Mouse (Mus musculus) erythroblast, adult 5-6 weeks (primary cell): Measurements from ENCODE around the gene Tgfbr1. TPM values are rescaled to one million over a fixed set of nuclear protein-coding genes. Genes with fewer than 3 reads are reported as not detected.
A peak's percentile ranks its signal among the peaks of the same experiment; 100 is the strongest.
"Not testable (repeated sequence)": the region's sequence is repeated elsewhere in the genome, so short reads cannot be mapped to it uniquely, and the experiment has no call there.

Experiments used
- ATAC-seq: replicated peaks from 2 replicates; pipeline ENCODE4 v1.8.0; 2016; ENCODE audit warnings: moderate number of reproducible peaks, mild to moderate bottlenecking, moderate TSS enrichment, inconsistent platforms; ENCODE audit not compliant: poor library complexity, low FRiP score, severe bottlenecking
- total RNA-seq, 2 experiments: library from RNA; stranded (forward) in 1 of 2; stranded (reverse) in 1 of 2; fragments of 150-400 nt in 1 of 2; fragments of 200-764, 138-1000 nt in 1 of 2; gene quantifications; 2 replicates each; pipeline versions ENCODE4 v1.2.3 to v1.2.4; 2015 to 2017; ENCODE audit warnings: low replicate concordance in 2 of 2

The Tgfbr1 gene
- total RNA-seq, 2 experiments from 2014 or later = 6.3 to 7.8 TPM

DNA sequence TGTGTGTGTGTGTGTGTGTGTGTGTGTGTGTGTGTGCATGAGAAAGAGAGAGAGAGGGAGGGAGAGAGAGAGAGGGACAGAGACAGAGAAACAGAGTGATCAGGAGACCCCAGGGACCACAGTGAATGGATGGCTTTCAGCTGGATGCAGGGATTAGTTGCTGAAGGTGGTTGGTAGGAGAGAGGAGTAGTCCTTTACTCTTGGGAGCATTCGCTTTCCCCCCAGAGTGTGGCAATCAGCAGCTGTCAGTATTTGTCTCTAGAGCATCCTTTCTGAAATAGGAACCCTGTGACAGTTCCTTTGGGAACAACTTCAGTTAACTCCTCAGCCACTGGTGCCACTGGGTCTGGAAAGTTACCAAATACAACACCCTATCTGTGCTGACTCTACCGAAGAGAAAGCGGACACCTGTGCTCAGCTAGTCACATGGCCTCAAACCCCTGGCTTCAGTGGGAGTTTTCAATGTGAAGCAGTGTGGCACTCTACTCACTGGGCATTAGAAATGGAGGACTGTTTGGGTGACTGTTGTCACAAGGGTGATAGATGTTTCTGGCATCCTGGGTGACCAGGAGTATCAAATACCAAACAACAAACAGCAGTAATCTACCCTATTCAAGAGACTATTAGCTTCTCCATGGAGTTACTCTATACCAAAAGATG is 16.0 kb upstream of the Tgfbr1 start:
- no peak for ATAC-seq

DNA sequence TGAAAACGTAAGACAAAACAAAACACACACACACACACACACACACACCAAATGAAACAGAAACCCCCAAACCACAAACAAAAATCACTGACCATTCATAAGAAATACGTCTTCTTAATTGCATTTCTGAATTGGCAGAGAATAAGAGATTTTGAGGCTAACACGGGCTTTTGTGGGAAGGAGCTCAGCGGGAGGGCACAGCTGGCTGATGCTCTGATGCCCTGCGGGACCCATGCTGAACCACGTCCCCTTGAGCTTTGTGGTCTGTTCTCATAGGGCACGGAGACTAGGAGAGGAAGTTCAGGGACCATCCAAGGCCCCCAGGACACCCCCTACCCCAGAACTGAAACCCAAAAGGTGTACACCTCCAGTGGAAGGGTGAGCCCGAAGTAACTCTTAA is 10.4 kb upstream of the Tgfbr1 start:
- ATAC-seq = no peak

DNA sequence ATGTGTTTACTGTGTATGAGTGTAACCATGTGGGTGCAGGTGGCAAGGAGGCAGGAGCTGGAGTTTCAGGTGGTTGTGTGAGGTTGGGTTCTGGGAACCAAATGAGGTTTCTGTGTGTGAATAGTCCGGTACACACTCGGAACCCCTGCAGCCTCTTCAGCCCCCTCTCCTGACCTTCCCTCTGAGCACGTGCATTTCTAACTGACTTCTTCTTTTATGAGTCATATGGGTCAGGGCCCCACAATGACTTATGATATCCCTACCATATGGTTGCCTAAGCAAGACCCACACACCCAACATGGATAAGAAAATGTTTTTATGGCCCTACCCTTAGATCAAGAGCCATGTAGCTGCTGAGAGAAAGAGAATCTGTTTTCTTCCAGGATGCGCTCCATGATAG is 6.0 kb upstream of the Tgfbr1 start:
- no peak for ATAC-seq

DNA sequence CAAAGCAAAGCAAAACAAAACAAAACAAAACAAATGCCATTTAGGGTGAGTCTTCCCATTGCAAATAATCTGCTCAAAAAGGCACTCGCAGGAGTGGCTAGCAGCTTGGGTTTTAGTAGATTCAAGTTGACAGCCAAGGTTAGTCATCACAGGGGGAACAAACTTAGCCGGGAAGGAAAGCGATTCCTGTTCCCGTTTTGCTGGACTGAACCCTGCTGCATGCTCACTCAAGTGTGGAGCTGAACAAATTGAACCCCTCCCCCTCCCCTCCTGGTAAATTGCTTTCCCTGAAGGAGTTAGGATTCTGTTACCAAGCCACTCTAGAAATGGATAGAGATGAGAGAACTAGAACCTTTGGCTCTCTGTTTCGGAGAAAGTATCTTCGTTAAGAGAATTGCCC is 3.3 kb upstream of the Tgfbr1 start:
- no peak for ATAC-seq

DNA sequence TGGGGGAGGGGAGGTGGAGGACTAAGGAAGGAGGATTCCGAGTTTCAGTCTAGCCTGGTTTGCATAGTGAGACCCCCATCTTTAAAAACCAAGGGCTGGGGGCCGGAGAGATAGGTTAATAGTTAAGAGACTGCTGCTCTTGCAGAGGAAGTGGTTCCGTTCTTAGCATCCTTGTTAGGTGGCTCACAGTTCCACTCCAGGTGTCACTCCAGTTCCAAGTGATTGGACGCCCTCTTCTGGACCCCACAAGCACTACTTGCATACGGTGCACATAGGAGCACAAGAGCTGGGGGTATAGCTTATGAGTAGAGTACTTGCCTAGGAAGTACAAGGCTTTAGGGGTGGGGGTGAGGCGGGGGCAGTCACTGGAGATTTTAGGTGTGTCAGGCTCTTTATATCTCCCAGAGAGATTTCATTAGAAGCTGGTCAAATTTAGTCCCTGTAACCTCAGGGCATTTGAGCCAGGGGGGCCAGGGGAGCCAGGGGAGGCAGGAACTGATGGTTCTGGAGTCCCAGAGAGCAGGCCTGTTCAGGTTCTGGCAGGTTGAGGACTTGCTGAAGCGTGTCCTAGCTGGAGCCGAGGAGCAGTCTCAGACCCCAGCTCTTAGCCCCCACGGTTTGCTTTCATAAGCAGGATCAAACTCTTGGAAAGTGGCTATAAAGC is 1.5 kb upstream of the Tgfbr1 start:
- ATAC-seq = no peak

DNA sequence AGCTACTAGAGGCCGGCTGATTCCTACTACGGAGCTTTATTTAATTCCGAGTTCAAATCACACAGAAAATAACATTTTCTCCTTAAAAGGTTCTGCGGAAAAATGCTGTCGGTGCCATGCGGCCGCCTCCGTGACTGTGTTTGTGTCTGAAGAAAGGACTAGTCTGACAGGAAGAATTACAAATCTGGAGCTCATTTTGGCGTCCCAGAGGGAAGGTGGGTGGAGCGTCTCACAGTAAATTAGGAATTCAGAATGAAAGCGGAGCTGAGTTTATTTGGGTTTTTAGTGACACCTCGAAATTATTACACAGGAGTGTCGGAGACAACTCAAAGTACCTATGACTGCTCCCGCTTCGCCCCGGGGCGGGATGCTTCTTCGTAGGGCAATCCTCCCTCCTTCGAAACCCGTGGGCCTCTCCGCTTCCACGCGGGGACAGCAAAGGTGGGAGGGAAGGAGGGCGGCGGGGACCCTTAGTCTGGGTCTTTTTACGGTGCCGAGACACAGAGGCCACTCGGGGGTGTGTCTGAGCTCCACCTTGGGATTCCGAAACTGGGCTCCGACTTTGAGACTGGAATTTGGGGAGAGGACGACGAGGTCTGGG is 861 bp upstream of the Tgfbr1 start:
- ATAC-seq = 0 out of 2 replicates have a peak, but pooled peaks have one; percentile 27

DNA sequence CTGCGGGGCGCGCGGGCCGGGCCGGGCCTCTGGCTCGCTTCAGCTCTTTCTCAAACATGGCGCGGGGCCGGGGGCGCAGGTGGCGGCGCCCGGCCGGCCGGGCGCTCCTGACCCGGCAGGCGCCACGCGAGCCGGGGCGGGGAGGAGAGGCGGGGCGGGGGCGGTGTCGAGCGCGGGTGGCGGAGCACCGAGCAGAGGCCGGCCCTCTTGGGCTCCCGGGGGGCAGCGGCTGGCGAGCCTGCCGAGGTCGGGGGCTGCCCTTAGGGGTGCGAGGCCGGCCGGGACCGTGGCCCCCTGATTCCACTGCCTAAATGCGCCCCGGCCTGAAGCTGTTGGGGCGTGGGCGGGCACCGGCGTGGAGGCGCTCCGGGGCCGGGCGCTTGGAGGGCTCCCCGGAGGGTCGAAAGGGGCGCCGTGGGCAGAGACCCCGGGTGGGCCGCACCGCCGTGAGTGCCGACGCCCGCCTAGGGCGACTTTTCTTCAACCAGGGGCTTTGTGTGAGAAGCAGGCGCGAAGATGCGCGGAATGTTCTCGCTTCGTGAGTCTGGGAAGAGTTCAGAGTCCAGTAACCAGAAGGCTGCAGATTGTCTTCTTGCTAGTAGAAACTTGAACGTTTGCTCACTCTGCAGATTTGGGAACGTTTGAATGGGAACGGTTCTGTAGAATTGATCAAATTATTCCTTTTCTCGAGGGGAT is 542 bp downstream of the Tgfbr1 start:
- ATAC-seq = no peak

DNA sequence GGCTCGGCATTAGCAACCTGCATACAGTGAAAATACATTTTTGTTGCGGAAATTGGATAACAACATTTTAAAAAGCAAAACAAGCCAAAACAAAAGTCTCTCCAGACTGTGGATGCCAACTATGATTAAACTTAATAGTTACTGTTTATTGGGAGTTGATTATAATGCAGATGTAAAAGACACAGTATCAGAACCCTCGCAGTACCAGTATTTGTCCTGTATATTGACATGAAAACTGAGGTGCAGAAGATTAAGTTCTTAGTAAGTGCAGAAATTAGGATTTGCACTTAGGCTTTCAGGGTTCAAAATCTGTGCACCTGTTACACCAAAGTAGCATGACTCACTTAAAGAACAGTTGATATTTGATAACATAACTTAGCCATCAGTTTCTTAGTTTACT is 1.3 kb downstream of the Tgfbr1 start:
- no peak for ATAC-seq

DNA sequence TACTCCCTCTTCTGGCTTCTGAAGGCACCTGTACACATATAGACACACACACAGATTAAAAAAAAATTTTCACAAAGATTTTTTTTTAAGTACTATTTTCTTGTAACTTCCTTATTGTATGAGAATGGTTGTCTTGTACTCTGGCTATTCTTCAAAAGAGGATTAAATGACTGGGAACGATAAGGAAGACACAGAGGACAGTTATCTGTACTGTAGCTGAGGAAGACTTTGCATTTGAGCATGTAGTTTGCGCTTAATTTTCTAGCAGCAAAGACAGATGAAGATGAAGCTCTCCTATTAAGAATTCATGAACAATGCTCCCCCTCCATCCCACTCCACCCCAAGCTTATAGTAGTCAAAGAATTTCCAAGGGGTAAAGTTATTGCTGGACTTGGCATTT is 9.6 kb downstream of the Tgfbr1 start:
- ATAC-seq = no peak

DNA sequence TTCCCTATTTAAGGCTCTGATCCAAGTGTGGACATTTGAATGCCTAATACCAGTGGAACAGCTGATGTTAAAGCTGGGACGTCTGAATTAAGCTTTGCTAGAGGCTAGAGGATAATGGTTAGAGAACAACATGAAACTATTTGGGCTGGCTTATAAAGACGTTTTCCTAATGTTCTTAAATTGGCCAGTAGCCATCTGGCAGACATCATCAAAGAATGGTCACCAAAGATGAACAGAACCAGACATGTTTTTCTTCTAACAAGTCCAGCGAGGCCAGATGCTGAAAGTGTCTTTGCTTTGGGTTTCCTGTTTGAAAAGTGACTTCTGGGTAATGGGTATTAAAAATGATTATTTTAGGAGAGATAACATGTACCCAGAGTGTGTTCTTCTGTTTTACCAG is 10.1 kb downstream of the Tgfbr1 start:
- ATAC-seq = no peak

DNA sequence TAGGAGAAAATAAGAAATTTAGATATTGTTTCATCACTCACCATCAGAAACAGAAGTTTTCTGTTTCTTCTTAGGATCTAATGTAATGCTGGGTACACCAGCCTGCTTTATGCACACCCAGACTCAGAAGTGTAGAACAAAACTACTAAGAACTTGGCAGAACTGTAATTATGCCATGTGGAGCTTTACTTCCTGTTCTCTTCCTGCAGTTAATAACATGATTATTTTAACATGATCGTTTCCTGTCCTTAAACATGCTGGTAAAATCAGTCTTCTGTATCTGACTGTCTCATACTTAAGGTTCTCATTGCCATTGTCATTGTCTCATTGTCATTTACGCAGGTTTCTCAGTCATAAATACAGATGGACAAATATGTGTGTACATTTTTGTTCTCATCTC is 15.7 kb downstream of the Tgfbr1 start:
- no peak for ATAC-seq

DNA sequence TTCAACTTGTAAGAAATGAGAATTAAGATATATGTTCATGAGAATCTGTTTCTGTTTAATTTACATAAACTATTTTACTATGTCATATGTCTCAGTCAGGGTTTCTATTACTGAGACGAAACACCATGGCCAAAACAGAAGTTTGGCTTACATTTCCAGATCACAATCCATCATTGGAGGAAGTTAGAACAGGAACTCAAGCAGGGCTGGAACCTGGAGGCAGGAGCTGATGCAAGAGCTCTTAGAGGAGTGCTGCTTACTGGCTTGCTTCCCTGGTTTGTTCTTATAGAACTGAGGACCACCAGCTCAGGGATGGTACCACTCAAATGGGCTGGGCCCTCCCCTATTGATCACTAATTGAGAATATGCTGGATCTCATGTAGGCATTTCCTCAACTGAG is 25.7 kb downstream of the Tgfbr1 start:
- ATAC-seq = no peak

DNA sequence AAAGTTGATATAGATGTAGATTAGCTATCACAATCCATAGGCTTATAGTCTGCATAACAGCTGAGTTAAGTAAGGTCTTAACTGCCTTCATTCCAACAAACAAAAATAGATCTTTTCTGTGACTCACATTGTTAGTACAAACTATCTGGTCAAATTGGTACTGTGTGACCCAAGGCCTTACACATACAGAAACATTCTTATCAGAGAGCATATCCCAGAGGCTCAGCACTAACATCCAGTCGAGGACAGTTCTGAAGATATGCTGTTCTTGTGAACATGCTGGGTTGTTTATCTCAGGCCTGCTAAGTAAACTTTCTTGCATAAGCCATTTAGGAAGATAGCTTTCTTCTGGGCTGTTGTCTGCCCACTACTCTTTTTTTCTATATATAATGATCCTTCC is 29.4 kb downstream of the Tgfbr1 start:
- no peak for ATAC-seq

DNA sequence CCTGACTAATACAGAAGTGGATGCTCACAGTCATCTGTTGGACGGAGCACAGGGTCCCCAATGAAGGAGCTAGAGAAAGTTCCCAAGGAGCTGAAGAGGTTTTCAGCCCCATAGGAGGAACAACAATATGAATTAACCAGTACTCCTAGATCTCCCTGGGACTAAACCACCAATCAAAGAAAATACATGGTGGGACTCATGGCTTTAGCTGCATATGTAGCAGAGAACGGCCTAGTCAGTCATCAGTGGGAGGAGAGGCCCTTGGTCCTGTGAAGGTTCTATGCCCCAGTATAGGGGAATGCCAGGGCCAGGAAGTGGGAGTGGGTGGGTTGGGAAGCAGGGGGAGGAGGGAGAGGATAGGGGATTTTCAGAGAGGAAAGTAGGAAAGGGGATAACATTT is 38.9 kb downstream of the Tgfbr1 start:
- not testable (repeated sequence) for ATAC-seq

DNA sequence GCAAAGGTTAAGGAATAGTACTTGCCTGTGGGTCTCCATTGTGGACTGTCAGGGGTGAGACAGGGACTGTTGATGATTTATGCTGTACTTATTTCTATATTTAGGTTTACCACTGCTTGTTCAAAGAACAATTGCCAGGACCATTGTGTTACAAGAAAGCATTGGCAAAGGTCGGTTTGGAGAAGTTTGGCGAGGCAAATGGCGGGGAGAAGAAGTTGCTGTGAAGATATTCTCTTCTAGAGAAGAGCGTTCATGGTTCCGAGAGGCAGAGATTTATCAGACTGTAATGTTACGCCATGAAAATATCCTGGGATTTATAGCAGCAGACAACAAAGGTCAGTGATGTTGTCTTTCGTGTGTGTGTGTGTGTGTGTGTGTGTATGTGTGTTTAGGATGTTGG is 43.2 kb downstream of the Tgfbr1 start:
- ATAC-seq = no peak

DNA sequence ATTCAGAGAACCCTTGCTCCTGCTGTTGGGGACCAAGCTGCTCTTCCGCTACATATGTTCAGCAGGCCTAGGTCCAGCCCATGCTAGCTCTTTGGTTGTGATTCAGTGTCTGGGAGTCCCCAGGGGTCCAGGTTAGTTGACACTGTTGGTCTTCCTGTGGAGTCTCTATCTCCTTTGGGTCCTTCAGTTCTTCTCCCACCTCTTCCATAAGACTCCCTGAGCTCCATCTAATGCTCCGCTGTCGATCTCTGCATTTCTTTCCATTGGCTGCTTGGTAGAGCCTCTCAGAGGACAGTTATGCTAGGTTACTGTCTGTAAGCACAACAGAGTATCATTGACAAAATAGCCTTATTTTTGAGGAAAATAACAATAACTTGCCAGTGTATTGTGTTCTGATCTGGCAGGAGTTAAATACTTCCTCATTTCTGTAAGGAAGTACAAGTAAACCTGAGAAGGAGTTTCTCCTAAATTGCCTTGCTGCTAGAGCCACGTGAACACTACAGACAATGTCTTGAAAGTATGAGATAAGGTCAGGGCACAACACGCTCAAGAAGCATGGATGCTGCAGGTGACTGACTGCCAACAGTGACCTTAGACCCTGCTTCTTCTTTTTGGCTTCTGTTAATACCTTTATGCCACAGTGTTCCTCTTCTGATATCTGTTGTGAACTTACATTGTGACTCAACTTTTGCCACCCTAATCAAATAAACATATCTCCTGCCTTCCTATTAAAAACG is 45.1 kb downstream of the Tgfbr1 start:
- no peak for ATAC-seq

DNA sequence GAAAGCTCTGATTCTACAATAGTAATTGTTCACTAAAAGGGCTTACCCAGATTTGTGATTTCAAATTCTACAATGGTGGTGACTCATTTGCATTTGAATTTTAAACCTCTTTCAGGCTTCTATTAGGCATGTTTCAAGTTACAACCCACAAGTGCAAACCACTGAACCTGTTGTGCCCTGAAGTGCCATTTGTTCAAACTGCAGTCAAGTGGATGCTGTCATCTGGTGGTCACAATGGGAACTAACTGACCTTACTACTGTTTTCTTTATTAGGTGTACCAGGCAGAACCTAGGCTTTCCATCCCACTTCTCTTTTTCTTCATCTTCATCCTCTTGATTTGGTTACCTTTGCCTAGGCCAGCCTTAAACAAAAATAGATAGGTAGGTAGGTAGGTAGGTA is 46.8 kb downstream of the Tgfbr1 start:
- no peak for ATAC-seq

DNA sequence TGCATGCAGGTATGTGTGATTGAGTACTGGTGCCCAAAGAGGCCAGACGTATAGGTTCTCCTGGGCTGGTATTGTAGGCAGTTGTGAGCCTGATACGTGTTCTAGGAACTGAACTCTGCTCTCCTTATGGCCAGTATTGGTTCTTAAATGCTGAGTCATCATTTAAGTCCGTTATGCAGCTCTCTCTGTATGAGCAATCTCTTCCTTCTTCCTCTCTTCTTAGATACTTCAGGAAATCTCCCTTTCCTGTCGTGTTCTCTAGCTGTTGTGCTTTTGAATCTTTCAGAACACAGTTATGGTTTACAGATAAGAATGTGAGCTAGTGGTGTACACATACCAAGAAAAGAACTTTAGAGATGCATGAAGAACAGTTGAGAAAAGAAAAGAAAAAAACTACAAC is 47.3 kb downstream of the Tgfbr1 start:
- no peak for ATAC-seq

DNA sequence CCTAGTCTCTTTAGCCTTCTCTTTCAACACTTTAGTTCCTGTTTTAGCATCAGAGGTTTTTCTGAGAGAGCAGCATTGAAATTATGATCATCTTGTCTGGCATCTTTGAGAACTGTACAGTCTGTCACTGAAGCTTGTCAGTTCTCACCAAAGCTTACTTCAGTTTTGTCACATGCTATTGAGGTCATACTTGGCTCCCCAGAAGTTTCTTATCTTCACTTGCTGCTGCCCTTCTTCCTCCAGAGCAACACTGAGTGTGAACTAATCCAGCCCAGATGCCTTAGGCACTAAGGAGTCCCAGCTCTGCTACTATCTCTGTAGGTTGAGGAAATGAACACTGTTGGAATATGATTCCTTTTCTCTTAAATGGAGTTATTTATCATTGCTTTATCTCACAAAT is 49.2 kb downstream of the Tgfbr1 start:
- no peak for ATAC-seq

DNA sequence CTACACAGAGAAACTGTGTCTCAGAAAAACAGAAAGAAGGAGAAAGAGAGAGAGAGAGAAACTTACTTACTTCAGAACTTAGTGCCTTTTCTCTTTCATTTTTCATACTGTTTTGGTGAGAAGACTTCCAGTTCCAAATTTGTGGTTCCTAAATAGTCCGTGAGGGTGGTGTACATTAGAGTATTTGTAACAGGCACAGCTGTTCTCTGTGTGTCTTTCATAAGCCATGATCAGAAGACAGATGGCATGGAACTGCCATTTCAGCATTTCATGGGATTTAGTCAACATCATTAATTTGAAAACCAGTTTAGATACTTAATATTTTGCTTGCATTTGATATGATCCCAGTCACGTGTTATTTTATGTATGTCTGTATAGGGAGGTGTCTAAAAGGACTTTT is 51.5 kb downstream of the Tgfbr1 start:
- no peak for ATAC-seq
